Mouse (Mus musculus) cerebellum, adult 9-11 months (tissue): ENCODE measurements at regions not wholly inside any gene's neighbourhood (a gene's known extent, or its start where the extent isn't known, plus 50 kb on each side); places are given as distances from the start of the nearest gene placed in this dataset.

Experiments used
- DNase-seq: peaks from one replicate; pipeline ENCODE4 v3.0.0; 2022

- DNase-seq, result no peak
Observed at GRCm38 (mm10) chr9:52839996-52840395, 160.4 kb upstream of the AI593442 start.

- DNase-seq, result no peak
Observed at GRCm38 (mm10) chr9:52836151-52836630, 156.6 kb upstream of the AI593442 start.

- peak; percentile 2 for DNase-seq
Observed at GRCm38 (mm10) chr9:52835481-52836150, 156.0 kb upstream of the AI593442 start.

GRCm38 (mm10) chr9:52826781-52827180, 147.2 kb upstream of the AI593442 start:
- no peak for DNase-seq

- DNase-seq, result no peak
Observed at GRCm38 (mm10) chr9:52816309-52816708, 136.7 kb upstream of the AI593442 start.

- no peak for DNase-seq
Observed at GRCm38 (mm10) chr9:52802969-52803368, 123.4 kb upstream of the AI593442 start.

GRCm38 (mm10) chr9:52801801-52802200, 122.2 kb upstream of the AI593442 start:
- DNase-seq, result no peak

GRCm38 (mm10) chr9:52800476-52800875, 120.9 kb upstream of the AI593442 start:
- no peak for DNase-seq

- peak; percentile 36 for DNase-seq
Observed at GRCm38 (mm10) chr9:52792596-52792995, 113.0 kb upstream of the AI593442 start.

- DNase-seq, result no peak
Observed at GRCm38 (mm10) chr9:52782520-52782919, 102.9 kb upstream of the AI593442 start.

GRCm38 (mm10) chr9:52776542-52776941, 97.0 kb upstream of the AI593442 start:
- no peak for DNase-seq

GRCm38 (mm10) chr9:52775232-52775631, 95.7 kb upstream of the AI593442 start:
- DNase-seq, result no peak

- DNase-seq, result peak; percentile 47
Observed at GRCm38 (mm10) chr9:52768056-52768455, 88.5 kb upstream of the AI593442 start.

- no peak for DNase-seq
Observed at GRCm38 (mm10) chr9:52765809-52766208, 86.2 kb upstream of the AI593442 start.

- no peak for DNase-seq
Observed at GRCm38 (mm10) chr9:52762836-52763235, 83.3 kb upstream of the AI593442 start.

GRCm38 (mm10) chr9:52761257-52761656, 81.7 kb upstream of the AI593442 start:
- DNase-seq, result no peak

GRCm38 (mm10) chr9:52748366-52748765, 68.8 kb upstream of the AI593442 start:
- DNase-seq, result no peak

GRCm38 (mm10) chr9:52738560-52739100, 59.0 kb upstream of the AI593442 start:
- DNase-seq, result no peak
